Mouse (Mus musculus) adrenal gland, adult 2 months (tissue): ENCODE data around the gene Sytl1. TPM values are rescaled to one million over a fixed set of nuclear protein-coding genes. Genes with fewer than 3 reads are reported as not detected.

Source experiments
- DNase-seq: peaks from one replicate; pipeline ENCODE4 v3.0.0; 2021
- polyA plus RNA-seq: library from polyadenylated mRNA; depleted of rRNA; stranded (reverse); fragments of >200 nt; gene quantifications from 2 replicates; pipeline ENCODE4 v1.2.3, GENCODE M21; 2012; rRNA removed
- total RNA-seq, 2 experiments: library from RNA; stranded (reverse); gene quantifications; 2 replicates each; pipeline ENCODE4 v1.2.3; 2021

Sytl1 gene
- total and polyA plus RNA-seq, 3 experiments: 1.4 to 2.2 (median 1.9) TPM

DNA sequence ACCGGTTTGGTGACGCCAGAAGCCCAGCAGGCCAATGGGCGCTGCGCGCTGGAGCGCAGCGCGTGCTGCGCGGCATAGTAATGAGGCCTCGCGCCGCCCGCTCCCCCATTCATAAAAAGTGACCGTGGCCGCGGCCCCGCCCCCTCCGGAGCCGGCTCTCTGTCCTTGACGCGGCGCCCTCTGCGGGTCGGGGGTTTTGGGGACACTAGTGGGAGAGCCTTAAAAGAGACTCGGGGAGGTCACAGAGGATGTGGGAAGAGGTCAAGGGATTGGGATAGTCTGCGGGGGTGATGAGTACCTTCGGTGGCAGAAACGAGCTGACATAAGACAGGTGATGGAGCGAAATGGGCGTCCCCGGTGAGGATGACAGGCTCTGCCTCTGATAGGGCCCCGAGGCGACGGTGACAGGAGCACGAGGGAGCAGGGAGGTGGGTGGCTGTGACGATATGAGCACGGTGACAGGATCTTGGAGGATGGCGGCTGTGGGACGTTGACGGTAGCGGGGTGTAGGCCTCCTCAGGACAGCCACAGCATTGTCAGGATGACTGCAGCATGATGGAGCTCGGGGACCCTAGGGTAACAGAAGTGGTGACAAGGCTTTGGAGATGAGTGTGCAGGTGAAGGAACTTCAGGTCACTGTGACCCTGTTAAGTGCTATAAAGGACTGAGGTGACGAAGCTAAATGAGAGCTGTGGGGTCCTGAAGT lies 50.2 kb downstream of the Sytl1 start:
- DNase-seq: peak; percentile 88

DNA sequence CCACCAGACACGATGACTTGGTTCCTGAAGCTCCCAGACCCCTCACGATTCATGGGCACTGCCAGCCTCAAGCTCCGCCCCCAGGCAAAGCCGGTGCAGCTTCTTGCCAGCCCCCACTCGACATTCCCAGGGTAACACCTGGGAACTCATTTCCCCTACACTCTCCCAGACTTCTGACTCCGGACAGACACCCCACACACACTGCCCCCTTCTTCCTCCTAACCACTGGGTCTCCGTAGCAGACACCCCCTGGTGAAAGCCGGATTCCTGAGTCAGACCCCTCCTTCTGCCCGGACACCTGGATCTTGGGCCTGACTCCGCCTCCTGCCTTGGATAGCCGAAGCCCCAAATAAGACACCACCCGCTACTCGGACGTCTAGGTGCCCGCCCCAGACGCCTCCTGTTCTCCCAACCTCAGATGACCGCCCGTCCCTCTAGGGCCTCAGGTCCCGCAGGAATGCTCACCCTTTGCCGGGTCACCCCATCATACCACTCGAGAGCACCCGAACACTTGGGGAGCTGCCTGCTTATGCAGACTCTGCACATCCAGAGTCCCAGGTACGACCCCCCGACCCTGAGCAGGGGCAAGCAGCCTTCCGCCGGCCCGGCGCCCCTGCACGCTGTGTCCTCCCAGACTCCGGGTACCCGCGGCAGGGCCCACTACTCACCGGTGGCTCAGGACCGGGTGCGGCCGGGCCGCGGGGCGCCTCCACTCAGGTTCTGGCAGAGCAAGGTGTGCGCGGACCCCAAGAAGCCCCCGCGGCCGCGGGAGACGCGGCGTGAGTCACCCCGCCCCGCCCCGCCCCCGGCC lies 51.0 kb downstream of the Sytl1 start, which contains the start of the genes Cd164l2 and Gpr3:
Gene Cd164l2 (plus strand): TSS at position 381 of the 811 bp plus-strand sequence.
Gene Gpr3 (minus strand): TSS at position 786 of the 811 bp plus-strand sequence.
- DNase-seq: no peak

GRCm38 (mm10) chr4:133210788-133211390 lies 52.0 kb downstream of the Sytl1 start:
- no peak for DNase-seq

DNA sequence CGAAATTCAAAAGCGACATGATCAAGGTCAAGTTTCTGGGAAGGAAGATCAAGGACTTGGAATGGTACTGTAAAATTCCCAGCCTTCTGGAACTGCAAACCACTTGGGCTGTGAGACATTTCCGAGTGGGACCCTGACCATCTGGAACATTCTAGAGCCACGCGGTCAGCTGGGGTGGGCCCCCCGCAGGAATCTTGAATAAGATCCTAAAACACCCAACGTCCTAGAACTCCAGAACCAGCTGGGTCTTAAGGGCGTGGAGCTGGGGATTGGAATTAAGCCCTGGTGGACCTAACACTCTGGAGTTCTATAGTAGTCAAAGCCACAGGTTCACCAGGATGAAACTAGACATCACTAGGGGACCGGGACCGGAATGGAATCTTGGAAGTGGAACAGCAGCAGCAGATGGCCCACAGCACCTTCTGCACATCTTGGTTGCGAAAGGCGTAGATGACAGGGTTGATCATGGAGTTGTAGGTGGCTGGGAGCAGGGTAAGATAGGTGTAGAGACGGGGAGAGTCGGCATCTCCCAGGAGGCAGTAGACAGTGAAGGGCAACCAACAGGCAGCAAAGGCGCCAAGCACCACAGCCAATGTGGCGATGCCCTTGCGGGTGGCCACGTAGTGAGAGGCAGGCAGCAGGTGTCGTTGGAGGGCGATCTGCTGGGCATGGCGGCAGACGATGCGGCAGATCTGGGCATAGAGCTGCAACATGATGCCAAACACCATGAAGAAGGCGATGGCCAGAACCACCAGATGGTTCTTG lies 52.7 kb downstream of the Sytl1 start:
- no peak for DNase-seq

DNA sequence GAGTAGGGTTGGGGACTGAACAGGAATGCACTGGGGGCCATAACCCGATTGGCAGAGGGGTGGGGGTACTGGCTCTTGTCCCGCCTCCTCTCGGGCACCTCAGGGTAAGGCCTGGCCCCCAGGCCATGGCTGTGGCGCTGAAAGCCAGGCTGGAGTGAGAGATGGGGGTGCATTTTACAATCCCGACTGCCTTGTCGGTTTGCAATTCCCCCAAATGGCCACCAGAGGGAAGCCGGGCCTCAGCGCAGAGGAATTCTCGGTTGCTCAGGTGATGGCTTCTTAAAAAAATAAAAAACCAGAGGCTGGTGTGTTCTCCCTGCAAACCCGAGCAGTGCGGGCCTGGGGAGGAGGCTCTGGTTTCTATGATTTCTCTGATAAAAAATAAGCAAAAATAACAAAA lies 53.5 kb downstream of the Sytl1 start:
- DNase-seq: peak; percentile 51

- no peak for DNase-seq
Observed at GRCm38 (mm10) chr4:133204379-133204778, 58.5 kb downstream of the Sytl1 start.

GRCm38 (mm10) chr4:133203591-133203990 lies 59.3 kb downstream of the Sytl1 start:
- DNase-seq: no peak

Other genes starting within 250 kb of the Sytl1 start
- 100 to 1,000 TPM in 1 of 2 experiments, 10 to 100 TPM in 1; 99.4 to 130 TPM for gene Wasf2, start 132.6 kb downstream of the Sytl1 start, total RNA-seq
- gene Wasf2, start 132.6 kb downstream of the Sytl1 start, polyA plus RNA-seq: 43.2 and 57.0 TPM in 2 replicates
- gene Cd164l2, start 51.0 kb downstream of the Sytl1 start, total RNA-seq: 1 to 10 TPM; 1.6 to 4.0 TPM
- gene Cd164l2, start 51.0 kb downstream of the Sytl1 start, polyA plus RNA-seq: 2.5 and 5.6 TPM in 2 replicates
- under 1 TPM; 0.17 to 0.21 TPM for gene Gpr3, start 50.6 kb downstream of the Sytl1 start, total RNA-seq
- gene Gpr3, start 50.6 kb downstream of the Sytl1 start, polyA plus RNA-seq: 0.49 and 1.1 TPM in 2 replicates
- gene Map3k6, start 22.3 kb downstream of the Sytl1 start, total RNA-seq: 10 to 100 TPM; 22.4 to 22.9 TPM
- gene Map3k6, start 22.3 kb downstream of the Sytl1 start, polyA plus RNA-seq: 17.5 and 17.6 TPM in 2 replicates
- 10 to 100 TPM; 59.7 to 78.2 TPM for gene Tmem222, start 14.7 kb upstream of the Sytl1 start, total RNA-seq
- 123 and 125 TPM in 2 replicates for gene Tmem222, start 14.7 kb upstream of the Sytl1 start, polyA plus RNA-seq
- 10 to 100 TPM; 56.3 to 56.9 TPM for gene Wdtc1, start 90.4 kb upstream of the Sytl1 start, total RNA-seq
- 75.2 and 83.0 TPM in 2 replicates for gene Wdtc1, start 90.4 kb upstream of the Sytl1 start, polyA plus RNA-seq
- gene Slc9a1, start 106.6 kb upstream of the Sytl1 start, total RNA-seq: 10 to 100 TPM; 57.8 to 69.0 TPM
- gene Slc9a1, start 106.6 kb upstream of the Sytl1 start, polyA plus RNA-seq: 104 and 127 TPM in 2 replicates
- 10 to 100 TPM in 1 of 2 experiments, 1 to 10 TPM in 1; 1.7 to 14.7 TPM for gene Tent5b, start 217.0 kb upstream of the Sytl1 start, total RNA-seq
- gene Tent5b, start 217.0 kb upstream of the Sytl1 start, polyA plus RNA-seq: 3.0 and 7.2 TPM in 2 replicates
- 1 to 10 TPM; 4.4 to 7.5 TPM for gene Trnp1, start 235.4 kb upstream of the Sytl1 start, total RNA-seq
- 7.4 and 11.4 TPM in 2 replicates for gene Trnp1, start 235.4 kb upstream of the Sytl1 start, polyA plus RNA-seq